Mouse (Mus musculus): ENCODE results near the gene Prmt8.

GRCm38 (mm10) chr6:127659966-127660365 lies 109.3 kb downstream of the Prmt8 start:
- no peak for TF ChIP-seq GATA1 (IDR thresholded peaks at IDR 0.05; ENCODE audit: low read depth, low read length)
- TF ChIP-seq UBTF (IDR thresholded peaks at IDR 0.05; ENCODE audit: borderline replicate concordance, insufficient read depth, low read depth, low read length): no peak
- no peak for TF ChIP-seq TAL1 (IDR thresholded peaks at IDR 0.05; ENCODE audit: low read length)
- no peak for TF ChIP-seq POLR2AphosphoS2 (IDR thresholded peaks at IDR 0.05; ENCODE audit: low read length)
- no peak for TF ChIP-seq MYC (IDR thresholded peaks at IDR 0.05; ENCODE audit: low read depth, low read length)
